Mouse (Mus musculus) urinary bladder, postnatal 0 days (tissue): Measurements from ENCODE around the gene Itprid2. TPM values are rescaled to one million over a fixed set of nuclear protein-coding genes. Genes with fewer than 3 reads are reported as not detected.

Experiments
- polyA plus RNA-seq: library from polyadenylated mRNA; unstranded; fragments of >200 nt; fragmentation: Nextera tagmentation; extraction: Ambion mirVana; gene quantifications from 2 replicates; pipeline ENCODE4 v1.2.1, GENCODE M21; 2015

Gene Itprid2
- 9.2 and 9.9 TPM in 2 replicates for polyA plus RNA-seq

GRCm38 (mm10) chr2:79634528-79635400 is at the start of gene Itprid2:
Itprid2 (plus strand) TSS chr2:79635352.

GRCm38 (mm10) chr2:79707575-79707974 is 72.4 kb downstream of the Itprid2 start, which contains the start of gene Ppp1r1c:
Ppp1r1c (plus strand) TSS chr2:79707780.

Other genes starting within 250 kb of the Itprid2 start
- not detected in 2 replicates for gene Neurod1, start 178.6 kb upstream of the Itprid2 start, polyA plus RNA-seq
- 0.61 and 1.6 TPM in 2 replicates for gene Cerkl, start 178.6 kb upstream of the Itprid2 start, polyA plus RNA-seq
- gene Ppp1r1c, start 72.4 kb downstream of the Itprid2 start, polyA plus RNA-seq = not detected in 2 replicates